Mouse (Mus musculus) E14TG2a.4 (cell line): ENCODE data around the gene Sh3bp5.

ENCODE experiments used
- CTCF ChIP-seq: conservative IDR thresholded peaks from 2 replicates; pipeline ENCODE4 v1.5.1; 2014; ENCODE audit warnings: low read length
- NANOG ChIP-seq: IDR thresholded peaks from 2 replicates; pipeline ENCODE4 v1.6.1; 2014; ENCODE audit warnings: borderline replicate concordance, low read length, mixed read lengths
- POU5F1 ChIP-seq: IDR thresholded peaks from 2 replicates; pipeline ENCODE4 v1.6.1; 2014; ENCODE audit warnings: low read length, borderline replicate concordance

- TF ChIP-seq POU5F1 (no peak), CTCF (no peak), NANOG (no peak)
Measured at GRCm38 (mm10) chr14:31337406-31337805, 98.5 kb downstream of the Sh3bp5 start.
